Mouse (Mus musculus) CD4-positive helper T cell, adult 2 months (primary cell): Measurements from ENCODE around the gene 5730409E04Rik.

Experiments
- DNase-seq: peaks from one replicate; pipeline ENCODE4 v3.0.0-alpha.2; 2012; ENCODE audit warnings: low read depth, missing footprints, low spot score

Gene 5730409E04Rik

GRCm38 (mm10) chr4:126636330-126636729 is 26.7 kb downstream of the 5730409E04Rik start:
- DNase-seq: no peak

GRCm38 (mm10) chr4:126637446-126637845 is 27.8 kb downstream of the 5730409E04Rik start:
- no peak for DNase-seq

DNA sequence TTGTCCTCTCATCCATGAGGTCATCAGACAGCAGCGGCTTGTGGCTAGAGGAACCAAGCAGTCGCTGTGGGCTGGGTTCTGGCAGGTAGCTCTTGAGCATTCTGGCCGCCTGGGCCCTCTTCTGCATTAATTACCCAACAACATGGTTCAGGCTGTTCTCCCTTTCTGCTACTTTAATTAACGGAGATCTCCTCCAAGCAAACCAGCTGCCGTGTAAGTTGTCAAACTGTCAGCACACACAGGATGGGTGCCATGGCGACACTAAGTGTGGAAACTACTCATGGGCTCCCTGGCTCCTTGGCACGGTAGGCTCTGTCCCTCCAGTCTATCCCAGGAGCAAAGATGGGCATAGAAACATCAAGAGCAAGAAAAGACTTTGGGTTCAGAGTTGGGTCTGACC is 29.7 kb downstream of the 5730409E04Rik start:
- DNase-seq: no peak

DNA sequence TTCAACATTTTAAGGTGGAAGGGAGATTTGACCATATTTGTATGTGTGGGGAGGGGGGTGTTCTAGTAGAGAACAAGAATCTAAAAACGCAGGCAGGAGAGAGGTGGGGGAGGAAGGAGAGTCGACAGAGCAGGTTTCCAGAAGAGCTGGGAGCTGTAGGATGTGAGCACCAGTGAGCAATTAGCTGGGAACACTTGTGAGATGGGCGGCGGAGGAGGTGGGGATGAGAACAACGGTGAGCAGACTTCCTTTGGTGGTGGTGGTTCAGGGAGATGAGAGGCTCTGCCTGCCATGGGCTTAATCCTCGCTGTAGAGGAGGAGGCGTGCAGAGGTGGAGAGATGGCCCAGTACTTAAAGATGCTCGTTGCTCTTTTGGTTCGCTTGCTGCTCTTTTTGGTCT is 32.3 kb downstream of the 5730409E04Rik start:
- no peak for DNase-seq

- DNase-seq: no peak
These were observed 34.2 kb downstream of the 5730409E04Rik start for GRCm38 (mm10) chr4:126643815-126644214.

GRCm38 (mm10) chr4:126644333-126644963 is 34.8 kb downstream of the 5730409E04Rik start:
- DNase-seq: no peak

GRCm38 (mm10) chr4:126647996-126648910 is 38.6 kb downstream of the 5730409E04Rik start:
- no peak for DNase-seq

DNA sequence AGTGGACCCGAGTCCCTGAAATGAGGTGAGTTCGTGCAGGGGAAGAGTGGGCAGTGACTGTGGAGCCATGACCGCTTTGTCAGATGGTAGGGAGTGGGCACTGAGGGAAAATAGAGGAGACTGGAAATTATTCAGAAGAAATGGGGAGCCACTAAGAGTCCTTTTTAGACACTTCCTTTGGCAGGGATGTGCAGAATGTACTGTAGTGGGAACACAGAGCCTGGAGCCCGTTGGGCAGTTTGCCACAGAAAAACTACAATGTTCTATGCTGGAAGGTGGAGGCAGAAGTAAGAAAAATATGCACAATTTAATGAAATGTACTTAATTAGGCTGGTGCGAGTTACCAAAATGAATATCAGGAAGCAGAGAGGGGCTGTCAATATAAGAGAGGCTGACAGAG is 43.5 kb downstream of the 5730409E04Rik start:
- DNase-seq: no peak

DNA sequence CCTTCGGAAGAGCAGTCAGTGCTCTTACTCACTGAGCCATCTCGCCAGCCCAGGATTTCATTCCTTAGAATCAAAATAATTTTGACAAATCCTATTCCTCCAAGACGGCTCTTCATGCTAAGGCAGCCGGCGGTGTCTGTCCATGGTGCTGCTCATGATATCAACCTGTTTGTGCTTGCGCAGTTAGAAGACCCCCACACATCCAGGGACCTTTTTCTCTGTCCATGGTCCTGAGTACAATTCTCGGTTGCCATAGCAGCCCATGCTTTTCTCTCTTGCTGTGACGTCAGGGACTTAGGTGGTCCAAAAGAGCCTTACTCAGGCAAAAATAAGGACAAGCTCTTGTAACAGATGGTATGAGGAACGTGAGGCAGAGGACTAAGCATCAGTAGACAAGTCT is 45.7 kb downstream of the 5730409E04Rik start:
- no peak for DNase-seq

GRCm38 (mm10) chr4:126661249-126661648 is 51.6 kb downstream of the 5730409E04Rik start:
- DNase-seq: no peak
